Mouse (Mus musculus): Measurements from ENCODE around the gene Armc6. TPM values are rescaled to one million over a fixed set of nuclear protein-coding genes. Genes with fewer than 3 reads are reported as not detected.
A peak's percentile ranks its signal among the peaks of the same experiment; 100 is the strongest.
"Not testable (repeated sequence)": the region's sequence is repeated elsewhere in the genome, so short reads cannot be mapped to it uniquely, and the experiment has no call there.

The Armc6 gene
- total RNA-seq, 2 experiments from 2014 or later: 6.1 TPM; not detected in 1

DNA sequence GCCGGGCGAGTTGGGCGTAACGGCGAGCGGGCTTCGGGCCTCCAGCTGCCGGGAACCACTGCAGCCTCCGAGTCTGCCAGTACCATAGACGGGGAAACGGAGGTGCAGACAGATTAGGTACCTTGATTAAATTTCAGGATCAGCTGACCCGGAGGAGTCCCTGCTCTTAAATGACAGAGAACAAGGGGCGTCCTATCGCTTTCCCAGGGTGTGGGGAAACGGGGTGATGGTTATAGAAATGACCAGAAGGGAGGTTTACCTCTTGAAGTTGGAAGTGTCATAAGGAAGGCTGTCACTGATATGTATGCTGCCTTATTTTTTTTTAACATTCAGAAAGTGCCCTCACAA lies 489 bp upstream of the Armc6 start:
- ATAC-seq (replicated peaks; ENCODE audit: low FRiP score, poor library complexity, severe bottlenecking): no peak

- no peak for ATAC-seq (replicated peaks; ENCODE audit: low FRiP score, poor library complexity, severe bottlenecking)
These were observed 660 bp downstream of the Armc6 start for GRCm38 (mm10) chr8:70233606-70234005.

GRCm38 (mm10) chr8:70230837-70231236 lies 3.4 kb downstream of the Armc6 start:
- ATAC-seq (replicated peaks; ENCODE audit: low FRiP score, poor library complexity, severe bottlenecking): no peak

- ATAC-seq (replicated peaks; ENCODE audit: low FRiP score, poor library complexity, severe bottlenecking): no peak
These were observed 6.3 kb downstream of the Armc6 start for GRCm38 (mm10) chr8:70227997-70228396.

- 0 out of 2 replicates have a peak, but pooled peaks have one; percentile 33 for ATAC-seq (replicated peaks; ENCODE audit: low FRiP score, poor library complexity, severe bottlenecking)
These were observed 10.9 kb downstream of the Armc6 start for GRCm38 (mm10) chr8:70223341-70223740.

- no peak for ATAC-seq (replicated peaks; ENCODE audit: low FRiP score, poor library complexity, severe bottlenecking)
These were observed 12.2 kb downstream of the Armc6 start for GRCm38 (mm10) chr8:70222041-70222440.

DNA sequence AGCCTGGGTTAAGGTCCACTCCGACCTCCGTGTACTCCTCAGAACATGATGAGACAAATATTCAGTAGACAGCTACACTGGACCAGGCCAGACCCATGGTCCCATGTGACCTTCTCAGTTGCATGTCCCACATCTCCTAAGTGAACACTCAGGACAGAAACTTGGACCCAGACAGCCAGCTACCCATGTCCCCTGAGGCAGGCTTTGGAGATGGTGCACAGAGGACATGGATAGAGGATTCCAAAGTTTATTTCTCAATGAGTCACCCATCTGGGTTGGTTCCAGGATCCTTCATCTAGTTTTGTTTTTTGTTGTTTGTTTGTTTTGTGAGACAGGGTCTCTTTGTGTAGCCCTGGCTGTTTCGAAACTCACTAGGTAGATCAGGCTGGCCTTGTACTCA lies 13.4 kb downstream of the Armc6 start:
- ATAC-seq (replicated peaks; ENCODE audit: low FRiP score, poor library complexity, severe bottlenecking): no peak

GRCm38 (mm10) chr8:70220236-70220840 lies 13.9 kb downstream of the Armc6 start:
- ATAC-seq (replicated peaks; ENCODE audit: low FRiP score, poor library complexity, severe bottlenecking): no peak

DNA sequence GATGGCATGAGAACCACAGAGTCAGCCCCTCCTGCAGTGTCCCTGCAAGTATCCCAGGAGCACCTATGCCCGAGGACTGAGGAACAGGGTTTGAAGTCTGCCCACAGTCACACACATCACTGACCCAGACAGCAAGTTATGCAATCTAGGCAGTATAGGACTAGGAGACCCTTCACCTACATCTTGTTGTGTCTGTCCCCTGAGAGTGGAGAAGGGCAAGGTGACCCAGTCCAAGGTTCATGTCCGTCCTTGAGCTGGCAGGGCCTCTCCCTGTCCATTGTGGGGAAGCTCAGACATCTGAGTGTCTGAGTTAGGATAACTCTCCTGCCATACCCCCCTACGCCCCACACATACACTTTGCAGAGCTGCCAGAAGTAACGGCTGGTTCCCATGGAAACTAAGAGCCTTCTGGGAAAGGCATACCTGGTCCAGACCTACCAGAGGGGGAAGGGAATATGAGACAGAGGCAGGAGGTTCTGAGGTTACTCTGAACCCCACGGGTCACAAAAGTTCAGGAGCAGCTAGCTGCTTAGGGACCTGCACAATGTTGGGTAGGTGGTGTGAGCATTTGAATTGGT lies 15.1 kb downstream of the Armc6 start:
- ATAC-seq (replicated peaks; ENCODE audit: low FRiP score, poor library complexity, severe bottlenecking): no peak

DNA sequence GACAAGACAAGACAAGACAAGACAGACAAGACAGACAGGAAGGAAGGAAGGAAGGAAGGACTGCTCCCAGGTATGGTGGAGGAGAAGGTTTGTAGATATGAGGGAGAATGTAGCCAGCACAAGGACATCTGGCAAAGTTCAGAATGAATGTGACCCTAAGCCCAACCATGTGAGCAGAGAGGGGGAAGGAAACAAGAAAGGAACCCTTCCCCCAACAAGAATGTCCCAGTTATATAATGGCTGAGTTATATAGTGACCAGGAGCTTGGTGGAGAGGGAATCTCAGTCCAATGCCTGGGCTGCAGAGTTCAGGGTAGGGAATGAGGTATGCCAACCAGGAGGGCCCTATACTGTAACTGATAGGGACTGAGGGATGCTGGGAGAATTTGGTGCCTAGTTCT lies 16.8 kb downstream of the Armc6 start:
- no peak for ATAC-seq (replicated peaks; ENCODE audit: low FRiP score, poor library complexity, severe bottlenecking)

DNA sequence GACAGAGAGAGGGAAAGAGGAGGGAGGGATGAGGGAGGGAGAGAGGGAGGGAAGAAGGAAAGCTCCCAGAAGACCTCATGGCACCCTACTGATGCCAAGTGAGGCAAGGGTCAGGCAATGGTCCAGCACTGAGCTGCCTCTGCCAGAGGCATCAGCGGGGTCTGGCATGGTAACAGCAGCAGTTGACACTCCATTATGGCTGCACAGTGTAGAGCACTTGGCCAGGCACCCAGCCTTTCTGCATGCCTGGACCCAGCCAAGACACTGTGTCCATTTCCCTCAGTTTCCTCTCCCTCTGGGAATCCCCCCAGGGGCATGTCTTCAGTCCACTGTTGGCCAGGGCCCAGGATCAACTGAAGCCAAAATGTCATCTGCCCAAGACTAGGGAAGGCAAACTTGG lies 17.7 kb downstream of the Armc6 start:
- no peak for ATAC-seq (replicated peaks; ENCODE audit: low FRiP score, poor library complexity, severe bottlenecking)

DNA sequence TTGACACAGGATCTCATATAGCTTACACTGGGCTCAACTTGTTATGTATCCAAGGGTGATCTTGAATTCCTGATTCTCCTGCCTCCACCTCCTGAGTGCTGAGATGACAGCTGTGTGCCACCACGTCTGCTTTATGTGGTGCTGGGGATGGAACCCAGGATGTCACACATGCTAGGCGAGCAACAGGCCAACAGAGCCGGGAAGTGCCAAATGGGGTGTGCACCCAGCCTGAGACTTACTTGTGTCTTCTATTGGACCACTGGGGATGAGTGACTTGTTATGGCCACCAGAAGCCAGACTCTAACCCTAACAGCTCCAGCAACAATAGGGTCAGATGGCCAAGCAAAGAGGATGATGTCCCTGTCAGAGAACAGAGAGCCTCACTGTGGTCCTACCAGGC lies 18.1 kb downstream of the Armc6 start:
- not testable (repeated sequence) for ATAC-seq (replicated peaks; ENCODE audit: low FRiP score, poor library complexity, severe bottlenecking)

GRCm38 (mm10) chr8:70215092-70215491 lies 19.2 kb downstream of the Armc6 start:
- ATAC-seq (replicated peaks; ENCODE audit: low FRiP score, poor library complexity, severe bottlenecking): no peak

- no peak for ATAC-seq (replicated peaks; ENCODE audit: low FRiP score, poor library complexity, severe bottlenecking)
These were observed 19.9 kb downstream of the Armc6 start for GRCm38 (mm10) chr8:70214411-70214810.

- peak; percentile 87 for ATAC-seq (replicated peaks; ENCODE audit: low FRiP score, poor library complexity, severe bottlenecking)
These were observed 21.9 kb downstream of the Armc6 start, which contains the start of gene Slc25a42 for GRCm38 (mm10) chr8:70212112-70213055. TSS of gene Slc25a42 (minus strand) at chr8:70212305.

DNA sequence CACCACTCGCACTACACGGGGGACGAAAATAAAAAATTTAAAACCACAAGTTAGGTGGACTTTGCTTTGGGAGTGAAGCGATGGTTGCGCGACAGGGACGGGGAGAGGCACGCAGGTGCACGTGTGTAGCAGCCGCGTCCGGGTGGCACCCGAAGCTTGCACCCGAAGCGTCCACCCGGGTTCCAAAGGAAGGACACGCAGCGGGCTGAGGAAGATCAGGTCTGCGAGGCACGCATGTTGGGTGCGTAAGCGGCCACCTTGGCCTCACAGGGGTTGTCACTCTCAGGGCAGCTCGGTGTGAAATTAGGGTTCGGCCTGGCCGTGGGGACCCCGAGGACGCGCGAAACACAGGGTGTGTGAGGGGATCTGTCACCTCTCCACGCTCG lies 22.5 kb downstream of the Armc6 start:
- peak; percentile 29; the same call in 1 of the 2 replicates for ATAC-seq (replicated peaks; ENCODE audit: low FRiP score, poor library complexity, severe bottlenecking)

DNA sequence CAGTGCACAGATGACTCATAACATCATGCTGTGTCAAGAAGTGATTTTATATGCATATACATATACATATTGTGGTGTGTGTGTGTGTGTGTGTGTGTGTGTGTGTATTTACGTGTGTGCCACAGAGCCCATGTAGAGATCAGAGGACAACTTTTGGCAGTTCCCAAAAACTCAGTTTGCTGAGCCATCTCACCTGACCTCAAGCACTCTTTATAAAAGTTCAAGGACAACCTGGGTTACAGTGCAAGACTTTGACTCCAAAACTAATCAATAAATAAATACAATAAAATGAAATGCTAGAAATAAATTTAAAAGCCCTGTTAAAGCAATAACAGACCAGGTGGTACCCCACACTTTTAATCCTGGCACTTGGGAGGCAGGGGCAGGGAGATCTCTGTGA lies 23.0 kb downstream of the Armc6 start:
- no peak for ATAC-seq (replicated peaks; ENCODE audit: low FRiP score, poor library complexity, severe bottlenecking)

- no peak for ATAC-seq (replicated peaks; ENCODE audit: low FRiP score, poor library complexity, severe bottlenecking)
These were observed 23.7 kb downstream of the Armc6 start for GRCm38 (mm10) chr8:70210538-70210937.

DNA sequence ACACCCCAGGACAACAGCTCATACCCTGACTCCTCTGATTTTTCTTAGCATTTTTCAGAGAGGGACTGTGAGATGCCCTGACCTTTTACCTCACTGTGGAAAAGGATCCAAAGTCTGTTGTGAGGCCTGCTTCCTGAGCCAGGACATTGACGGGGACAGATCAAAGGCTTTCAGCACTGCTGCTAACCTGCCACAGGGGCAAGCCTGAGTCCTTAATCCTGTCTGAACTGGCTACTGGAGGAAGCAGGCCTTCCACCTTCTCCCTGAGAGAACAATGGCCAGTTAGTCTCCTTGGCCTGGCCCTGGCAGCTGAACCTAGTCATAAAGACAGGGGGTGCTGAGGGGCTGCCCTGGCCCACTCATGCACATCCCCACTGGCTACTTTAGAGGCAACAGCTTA lies 26.1 kb downstream of the Armc6 start:
- ATAC-seq (replicated peaks; ENCODE audit: low FRiP score, poor library complexity, severe bottlenecking): no peak

- no peak for ATAC-seq (replicated peaks; ENCODE audit: low FRiP score, poor library complexity, severe bottlenecking)
These were observed 29.5 kb downstream of the Armc6 start for GRCm38 (mm10) chr8:70204757-70205156.

DNA sequence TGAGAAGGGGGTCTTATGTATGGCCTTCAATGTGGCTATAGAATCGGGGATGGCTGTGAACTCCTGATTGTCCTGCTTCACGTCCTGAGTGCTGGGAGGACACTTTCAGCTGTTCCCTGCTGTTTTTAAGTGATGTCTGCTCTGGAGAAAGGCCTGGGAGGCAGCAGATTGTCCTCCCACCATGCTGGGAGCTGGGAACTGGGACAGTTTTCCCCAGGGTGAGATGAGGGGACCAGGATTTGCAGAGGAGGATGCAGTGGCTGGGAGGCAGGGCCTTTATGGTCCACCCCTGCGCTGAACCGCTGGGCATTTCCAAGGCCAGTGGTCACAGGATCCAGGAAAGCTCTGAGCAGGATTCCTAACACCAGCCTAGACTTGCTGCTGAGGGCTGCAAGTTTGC lies 31.2 kb downstream of the Armc6 start:
- no peak for ATAC-seq (replicated peaks; ENCODE audit: low FRiP score, poor library complexity, severe bottlenecking)

Measured in erythroblast, adult 5-6 weeks (primary cell).